Mouse (Mus musculus) heart, adult 11 months (tissue): ENCODE data around the gene Lpcat1.
A peak's percentile ranks its signal among the peaks of the same experiment; 100 is the strongest.

Experiments
- DNase-seq: peaks from one replicate; pipeline ENCODE4 v3.0.0; 2022

Lpcat1 gene

DNA sequence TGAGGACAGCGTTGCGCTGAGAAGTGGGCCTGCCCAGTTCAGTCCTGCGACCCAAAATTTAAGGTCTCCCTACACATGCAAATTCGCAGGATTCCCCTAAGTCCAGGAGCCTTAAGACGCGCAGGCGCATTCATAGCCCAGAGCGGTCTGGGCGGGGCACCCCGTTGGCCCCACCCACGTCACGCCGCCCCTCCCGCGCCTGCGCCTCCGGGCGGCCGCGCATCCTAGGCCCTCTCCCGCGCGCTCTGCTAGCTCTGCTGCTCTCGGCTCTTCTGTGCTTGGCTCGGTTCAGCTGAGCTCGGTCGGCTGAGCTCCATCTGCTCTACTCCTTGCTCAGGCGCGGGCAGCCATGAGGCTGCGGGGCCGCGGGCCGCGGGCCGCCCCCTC is at the start of gene Lpcat1:
Gene Lpcat1, plus strand, starts transcription at position 164 of the 387 bp plus-strand sequence.
- DNase-seq, result peak; percentile 99

DNA sequence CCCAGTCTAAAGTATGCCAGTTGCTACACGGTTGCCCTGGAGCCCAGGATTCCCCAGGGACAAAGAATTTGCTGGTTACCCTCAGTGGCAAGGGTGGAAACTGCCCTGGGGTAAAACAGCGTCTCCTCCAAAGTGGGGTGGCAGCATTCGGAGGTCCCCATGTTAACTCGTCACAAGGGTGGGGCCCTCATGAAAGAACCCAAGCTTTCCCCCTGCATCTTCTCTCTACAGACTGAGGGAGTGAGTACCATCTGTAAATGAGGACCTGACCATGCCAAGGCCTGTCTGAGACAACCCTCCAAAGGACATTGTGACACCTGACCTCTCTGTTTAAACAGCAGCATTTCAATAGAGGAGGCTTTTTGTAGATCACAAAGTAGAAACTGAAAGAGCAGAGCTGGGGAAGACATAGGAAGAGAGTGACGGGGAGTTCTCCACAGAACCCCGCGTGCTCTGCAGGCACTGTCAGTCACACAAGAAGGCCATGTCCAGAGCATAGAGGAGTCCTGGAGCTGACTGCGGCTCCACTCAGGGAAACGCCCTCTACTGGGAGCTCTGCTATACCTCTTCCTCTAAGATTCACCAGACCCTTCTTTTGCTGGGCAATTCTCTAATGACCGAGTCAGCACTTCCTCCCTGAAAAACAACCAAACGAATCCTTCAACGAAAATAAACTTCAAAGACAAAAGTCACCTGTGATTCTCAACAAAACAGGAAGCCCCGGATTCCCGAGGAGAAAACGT is 49.3 kb upstream of the Lpcat1 start:
- peak; percentile 89 for DNase-seq

DNA sequence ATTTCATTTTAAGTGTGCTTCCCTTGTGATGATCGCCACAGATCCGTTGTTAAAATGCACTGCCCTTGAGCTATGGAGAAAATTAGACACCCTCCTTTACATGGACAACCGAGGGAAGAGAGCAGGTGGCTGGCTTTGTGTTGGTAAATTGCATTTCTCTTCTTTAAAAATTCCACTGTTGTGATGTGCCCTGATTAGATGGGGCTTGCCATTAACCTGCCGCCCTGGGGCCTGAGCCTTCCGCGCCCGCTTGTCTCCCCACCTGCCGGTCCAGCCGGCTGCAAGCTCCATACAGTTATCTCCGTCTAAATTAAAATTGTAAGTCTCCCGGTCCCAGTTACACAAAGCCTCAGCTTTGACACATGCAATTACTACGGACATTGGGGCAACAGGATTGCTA is 48.7 kb upstream of the Lpcat1 start:
- DNase-seq, result peak; percentile 62

- DNase-seq, result peak; percentile 80
Observed at GRCm38 (mm10) chr13:73419244-73419643, 47.8 kb upstream of the Lpcat1 start.

GRCm38 (mm10) chr13:73423043-73423442 is 44.0 kb upstream of the Lpcat1 start:
- DNase-seq, result peak; percentile 19

DNA sequence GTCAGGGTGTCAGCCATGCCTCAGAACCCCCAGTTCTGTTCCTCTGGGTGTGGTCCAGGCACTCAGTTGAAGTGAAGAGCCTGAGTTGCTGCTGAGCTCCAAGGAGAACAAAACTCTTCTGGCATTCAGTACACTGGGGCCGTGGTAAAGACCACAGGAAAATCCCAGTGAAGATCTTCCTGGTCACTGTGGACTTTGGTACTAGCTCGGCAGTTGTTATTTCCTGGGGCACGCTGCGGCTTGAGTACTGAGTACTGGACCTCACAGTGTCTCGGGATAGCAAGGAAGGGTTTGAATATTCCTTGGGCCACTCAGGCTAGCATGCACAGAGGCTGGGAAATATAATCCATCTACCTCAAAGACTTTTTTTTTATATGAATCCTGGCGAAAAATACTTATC is 42.0 kb upstream of the Lpcat1 start:
- peak; percentile 45 for DNase-seq

- DNase-seq, result peak; percentile 93
Observed at GRCm38 (mm10) chr13:73425839-73426490, 41.0 kb upstream of the Lpcat1 start.

DNA sequence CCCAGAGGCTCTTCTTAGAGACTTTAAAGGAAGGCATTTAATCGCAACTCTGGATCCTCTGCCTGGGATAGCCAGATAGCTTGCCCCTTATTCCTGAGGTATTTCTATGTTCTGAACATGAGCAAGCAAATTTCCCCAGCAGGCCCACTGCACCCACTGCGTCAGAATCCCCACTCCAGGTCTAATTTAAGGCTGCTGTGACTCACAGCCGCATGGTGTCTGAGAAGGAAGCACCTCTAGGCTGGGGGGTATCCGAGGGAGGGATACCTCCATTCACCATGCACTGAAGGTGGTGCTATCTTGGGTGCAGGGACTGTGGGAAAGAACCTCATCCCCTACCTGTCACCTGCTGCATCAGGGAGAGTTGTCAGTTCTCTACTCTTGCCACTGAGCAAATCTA is 40.4 kb upstream of the Lpcat1 start:
- DNase-seq, result peak; percentile 62

DNA sequence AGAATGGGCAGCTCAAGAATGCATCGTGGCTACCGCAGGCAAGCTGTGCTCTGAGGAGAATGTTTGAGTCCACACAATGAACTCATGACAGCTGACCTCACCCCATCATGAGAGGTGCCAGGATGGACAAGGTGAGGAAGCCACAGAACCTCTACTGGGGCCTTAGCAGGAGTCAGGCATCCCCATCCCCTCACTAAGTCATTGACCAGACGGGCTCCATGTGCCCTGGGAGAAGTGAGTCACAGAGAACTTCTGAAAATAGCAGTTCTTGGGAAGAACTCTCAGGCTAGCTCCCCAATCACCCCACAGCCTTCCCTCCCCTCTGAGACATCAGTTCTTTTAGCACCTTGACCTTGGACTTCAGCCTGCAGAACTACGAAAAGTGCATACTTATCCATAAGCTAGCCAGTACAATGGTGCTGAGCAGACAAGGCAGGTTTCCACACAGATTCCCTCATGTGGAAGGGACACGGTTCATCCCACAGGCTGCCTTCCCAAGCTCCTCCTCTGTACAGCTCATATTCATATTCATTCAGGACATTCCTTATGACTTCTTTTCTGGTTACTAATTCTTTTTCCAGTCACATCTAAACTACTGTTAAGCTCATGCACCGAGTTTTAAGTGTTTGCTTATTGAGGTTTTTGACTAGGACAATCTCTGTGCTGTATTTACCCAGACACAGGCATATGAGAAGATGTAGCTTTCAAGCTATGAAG is 37.2 kb upstream of the Lpcat1 start:
- peak; percentile 85 for DNase-seq

- DNase-seq, result peak; percentile 89
Observed at GRCm38 (mm10) chr13:73432466-73433149, 34.4 kb upstream of the Lpcat1 start.

GRCm38 (mm10) chr13:73433681-73434535 is 33.1 kb upstream of the Lpcat1 start:
- DNase-seq, result peak; percentile 91

- DNase-seq, result peak; percentile 83
Observed at GRCm38 (mm10) chr13:73434687-73435086, 32.3 kb upstream of the Lpcat1 start.

- no peak for DNase-seq
Observed at GRCm38 (mm10) chr13:73435662-73436061, 31.3 kb upstream of the Lpcat1 start.

DNA sequence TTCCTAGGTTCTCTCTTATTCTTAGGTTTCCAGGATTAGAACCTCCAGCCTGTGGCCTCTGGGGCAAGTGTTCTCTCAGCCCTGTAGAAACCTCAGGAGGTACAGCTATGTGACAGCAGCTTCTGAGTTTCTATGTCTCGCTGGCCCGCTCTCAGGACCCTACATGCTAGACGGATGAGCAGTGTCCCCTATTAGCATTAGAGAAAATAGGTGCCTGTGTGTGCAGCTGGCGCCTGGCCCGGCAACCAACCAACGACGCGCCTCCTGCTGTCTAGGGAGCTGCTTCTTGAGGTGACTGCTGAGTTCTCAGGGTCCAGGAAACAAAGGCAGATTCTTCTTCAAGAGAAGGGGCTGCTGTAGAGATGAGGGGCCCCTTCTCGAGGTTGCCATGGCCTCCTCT is 27.9 kb upstream of the Lpcat1 start:
- DNase-seq, result peak; percentile 55

GRCm38 (mm10) chr13:73441032-73441431 is 26.0 kb upstream of the Lpcat1 start:
- DNase-seq, result peak; percentile 96

DNA sequence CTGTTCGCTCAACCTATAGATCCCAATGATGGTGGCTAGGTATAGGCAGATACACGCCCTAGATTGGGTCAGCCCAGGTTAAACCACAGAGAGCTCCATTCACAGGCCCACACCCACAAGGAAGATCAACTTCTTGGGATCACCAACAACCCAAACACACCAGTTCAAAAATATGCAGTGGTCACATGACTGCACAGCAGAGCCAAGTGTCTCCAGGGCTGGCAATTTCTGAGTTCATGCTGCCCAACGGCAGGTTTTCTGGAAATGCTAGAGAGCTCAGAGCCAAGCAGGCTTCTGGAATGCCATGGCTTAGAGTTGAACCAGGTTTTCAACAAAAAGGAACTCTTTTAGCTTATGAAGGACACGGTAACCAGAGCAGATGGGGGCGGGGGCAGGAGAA is 25.3 kb upstream of the Lpcat1 start:
- peak; percentile 77 for DNase-seq

DNA sequence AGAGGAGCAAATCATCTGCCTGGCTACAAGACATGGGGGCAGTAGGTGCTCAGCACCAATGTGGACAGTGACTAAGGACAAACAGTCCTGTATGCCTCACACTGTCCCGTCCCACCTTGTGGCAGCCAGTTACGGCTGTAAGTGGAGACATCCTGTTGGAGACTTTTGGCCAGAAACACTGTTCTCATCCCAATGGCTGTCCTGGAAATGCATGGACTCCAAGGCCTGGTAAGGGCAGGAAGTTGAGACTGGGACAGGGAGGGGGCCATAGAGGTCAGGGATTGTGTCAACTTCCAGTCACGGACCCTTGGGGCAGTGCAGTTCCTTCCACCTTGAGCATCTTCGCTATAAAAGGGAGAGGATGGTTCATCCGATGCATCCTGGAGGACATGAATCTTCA is 24.6 kb upstream of the Lpcat1 start:
- peak; percentile 97 for DNase-seq

DNA sequence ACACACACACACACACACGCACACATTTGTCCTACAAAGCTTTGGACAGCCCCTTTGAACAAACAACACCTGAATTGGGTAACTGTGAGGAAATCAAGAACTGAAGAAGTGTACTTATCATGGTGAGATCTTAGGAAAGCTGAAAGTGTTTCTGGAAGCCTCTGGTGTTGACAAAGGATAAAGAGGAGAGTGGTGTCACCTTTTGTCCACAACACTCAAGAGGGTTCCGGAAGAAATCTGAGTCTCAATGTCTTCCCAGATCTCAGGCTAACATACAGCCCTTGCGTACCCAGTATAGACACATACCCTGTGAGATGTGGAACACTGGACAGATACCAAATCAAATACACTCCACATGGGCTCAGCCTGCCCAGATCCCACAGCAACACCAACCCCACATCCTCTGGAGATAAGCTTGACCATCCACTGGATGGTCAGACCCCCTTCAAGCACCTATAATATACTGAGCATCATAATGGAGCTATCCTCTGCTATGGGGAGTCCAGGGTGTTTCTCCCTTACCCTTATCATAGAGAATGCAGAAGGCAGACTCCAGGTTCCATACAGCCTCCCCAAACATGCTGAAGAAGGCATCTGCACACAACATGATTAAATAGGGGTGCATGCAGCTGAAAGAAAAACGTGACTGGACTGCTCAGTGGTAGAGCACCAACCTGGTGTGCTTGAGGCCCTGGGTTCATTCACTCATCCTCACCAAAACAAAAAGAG is 23.7 kb upstream of the Lpcat1 start:
- peak; percentile 84 for DNase-seq

- peak; percentile 97 for DNase-seq
Observed at GRCm38 (mm10) chr13:73445087-73445486, 21.9 kb upstream of the Lpcat1 start.

DNA sequence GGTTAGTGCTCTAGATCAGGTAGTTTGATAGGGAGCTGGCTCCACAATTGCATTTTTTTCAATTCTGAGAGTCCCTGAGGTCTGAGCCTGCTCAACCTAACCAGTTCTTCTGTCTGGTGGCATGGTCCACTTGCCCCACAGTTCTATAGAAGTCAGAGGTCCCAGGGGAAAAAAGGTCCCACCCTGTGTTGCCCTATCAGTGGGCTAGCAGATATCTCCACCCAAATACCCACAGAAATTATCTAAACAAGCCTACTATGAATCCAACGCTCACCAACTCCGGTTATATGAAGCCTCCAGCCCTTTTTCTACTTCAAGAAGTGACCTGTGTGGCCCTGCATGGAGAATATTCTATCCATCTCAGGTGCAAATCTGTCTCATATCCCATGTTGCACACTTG is 20.9 kb upstream of the Lpcat1 start:
- DNase-seq, result peak; percentile 73

- DNase-seq, result no peak
Observed at GRCm38 (mm10) chr13:73446494-73446893, 20.5 kb upstream of the Lpcat1 start.

GRCm38 (mm10) chr13:73446943-73447342 is 20.1 kb upstream of the Lpcat1 start:
- peak; percentile 97 for DNase-seq
